Mouse (Mus musculus): ENCODE results near the gene Rbfox1. TPM values are rescaled to one million over a fixed set of nuclear protein-coding genes. Genes with fewer than 3 reads are reported as not detected.
A peak's percentile ranks its signal among the peaks of the same experiment; 100 is the strongest.

The Rbfox1 gene
- total RNA-seq, 2 experiments from 2014 or later = 0.96 to 1.5 TPM

- DNase-seq (ENCODE audit: low spot score in 2 of 2) = no peak
Observed at GRCm38 (mm10) chr16:6904984-6905383, 1019.8 kb downstream of the Rbfox1 start.

- no peak for DNase-seq (ENCODE audit: low spot score in 2 of 2)
Observed at GRCm38 (mm10) chr16:6906001-6906400, 1020.8 kb downstream of the Rbfox1 start.

- no peak for DNase-seq (ENCODE audit: low spot score in 2 of 2)
Observed at GRCm38 (mm10) chr16:6907550-6907949, 1022.4 kb downstream of the Rbfox1 start.

GRCm38 (mm10) chr16:6914531-6914930, 1029.4 kb downstream of the Rbfox1 start:
- DNase-seq (ENCODE audit: low spot score in 2 of 2) = no peak

- DNase-seq (ENCODE audit: low spot score in 2 of 2) = no peak
Observed at GRCm38 (mm10) chr16:6918641-6919040, 1033.5 kb downstream of the Rbfox1 start.

- DNase-seq (ENCODE audit: low spot score in 2 of 2) = no peak
Observed at GRCm38 (mm10) chr16:6919681-6920080, 1034.5 kb downstream of the Rbfox1 start.

- DNase-seq (ENCODE audit: low spot score in 2 of 2) = no peak
Observed at GRCm38 (mm10) chr16:6927661-6928060, 1042.5 kb downstream of the Rbfox1 start.

GRCm38 (mm10) chr16:6930795-6931194, 1045.6 kb downstream of the Rbfox1 start:
- DNase-seq (ENCODE audit: low spot score in 2 of 2) = no peak

- DNase-seq (ENCODE audit: low spot score in 2 of 2) = no peak
Observed at GRCm38 (mm10) chr16:6946151-6946550, 1061.0 kb downstream of the Rbfox1 start.

GRCm38 (mm10) chr16:6949666-6950065, 1064.5 kb downstream of the Rbfox1 start:
- no peak for DNase-seq (ENCODE audit: low spot score in 2 of 2)

GRCm38 (mm10) chr16:6955102-6955675, 1070.0 kb downstream of the Rbfox1 start:
- DNase-seq (ENCODE audit: low spot score in 2 of 2) = no peak

- no peak for DNase-seq (ENCODE audit: low spot score in 2 of 2)
Observed at GRCm38 (mm10) chr16:6961931-6962379, 1076.8 kb downstream of the Rbfox1 start.

GRCm38 (mm10) chr16:6962508-6962907, 1077.4 kb downstream of the Rbfox1 start:
- no peak for DNase-seq (ENCODE audit: low spot score in 2 of 2)

- DNase-seq (ENCODE audit: low spot score in 2 of 2) = peak; percentile 5 to 22
Observed at GRCm38 (mm10) chr16:6963533-6963932, 1078.4 kb downstream of the Rbfox1 start.

- DNase-seq (ENCODE audit: low spot score in 2 of 2) = no peak
Observed at GRCm38 (mm10) chr16:6964720-6965583, 1079.8 kb downstream of the Rbfox1 start.

GRCm38 (mm10) chr16:6969986-6970385, 1084.8 kb downstream of the Rbfox1 start:
- no peak for DNase-seq (ENCODE audit: low spot score in 2 of 2)

GRCm38 (mm10) chr16:6976341-6976740, 1091.2 kb downstream of the Rbfox1 start:
- DNase-seq (ENCODE audit: low spot score in 2 of 2) = no peak

- DNase-seq (ENCODE audit: low spot score in 2 of 2) = no peak
Observed at GRCm38 (mm10) chr16:6983947-6984346, 1098.8 kb downstream of the Rbfox1 start.

GRCm38 (mm10) chr16:6986031-6986430, 1100.9 kb downstream of the Rbfox1 start:
- DNase-seq (ENCODE audit: low spot score in 2 of 2) = no peak

GRCm38 (mm10) chr16:6986494-6986893, 1101.3 kb downstream of the Rbfox1 start:
- no peak for DNase-seq (ENCODE audit: low spot score in 2 of 2)

GRCm38 (mm10) chr16:6992251-6992650, 1107.1 kb downstream of the Rbfox1 start:
- DNase-seq (ENCODE audit: low spot score in 2 of 2) = no peak

GRCm38 (mm10) chr16:6993180-6993579, 1108.0 kb downstream of the Rbfox1 start:
- no peak for DNase-seq (ENCODE audit: low spot score in 2 of 2)
